Mouse (Mus musculus) liver, postnatal 0 days (tissue): ENCODE results near the gene Osbpl8. TPM values are rescaled to one million over a fixed set of nuclear protein-coding genes. Genes with fewer than 3 reads are reported as not detected.

Source experiments
- ATAC-seq: fragments of 200-750 bp; cut with Nextera tagmentation; 2 replicates; pipeline ENCODE4 v1.8.0; 2017; ENCODE audit warnings: mild to moderate bottlenecking, moderate library complexity
- DNase-seq: peaks from one replicate; pipeline ENCODE4 v3.0.0-alpha.2; 2016
- H3K27ac ChIP-seq: fragments of 300-500 bp; sonication (generic); 2 replicates; pipeline ENCODE4 v1.5.1; 2014; ENCODE audit warnings: antibody characterized with exemption, moderate library complexity, mild to moderate bottlenecking, low read depth
- H3K27me3 ChIP-seq: fragments of 300-500 bp; sonication (generic); 2 replicates; pipeline ENCODE4 v1.6.1; 2014; ENCODE audit warnings: low read length, control low read depth, mixed read lengths; ENCODE audit not compliant: insufficient read depth
- H3K36me3 ChIP-seq: fragments of 300-500 bp; sonication (generic); replicated peaks from 2 replicates; pipeline ENCODE4 v1.6.1; 2014; ENCODE audit warnings: mild to moderate bottlenecking, control low read depth, low read length, moderate library complexity, mixed read lengths; ENCODE audit not compliant: insufficient read depth
- H3K4me1 ChIP-seq: fragments of 300-500 bp; sonication (generic); 2 replicates; pipeline ENCODE4 v1.6.1; 2014; ENCODE audit warnings: antibody characterized with exemption, mild to moderate bottlenecking, control low read depth; ENCODE audit not compliant: insufficient read depth
- H3K4me2 ChIP-seq: fragments of 300-500 bp; sonication (generic); 2 replicates; pipeline ENCODE4 v1.6.1; 2014; ENCODE audit warnings: low read depth, mild to moderate bottlenecking, low read length, moderate library complexity, mixed read lengths
- H3K4me3 ChIP-seq: fragments of 300-500 bp; sonication (generic); 2 replicates; pipeline ENCODE4 v1.5.1; 2014; ENCODE audit warnings: low read depth, low read length
- H3K9ac ChIP-seq: fragments of 300-500 bp; sonication (generic); replicated peaks from 2 replicates; pipeline ENCODE4 v1.6.1; 2014; ENCODE audit warnings: mild to moderate bottlenecking, moderate library complexity
- H3K9me3 ChIP-seq: fragments of 300-500 bp; sonication (generic); 2 replicates; pipeline ENCODE4 v1.6.1; 2016; ENCODE audit warnings: mild to moderate bottlenecking, control low read depth, low read length, mixed read lengths
- CTCF ChIP-seq: sonication (generic); IDR thresholded peaks from 2 replicates; pipeline ENCODE4 v1.5.1; 2016; ENCODE audit warnings: antibody characterized with exemption, low read depth
- EP300 ChIP-seq: IDR thresholded peaks from 2 replicates; pipeline ENCODE4 v1.6.1; 2016; ENCODE audit warnings: antibody characterized with exemption, low read depth, mild to moderate bottlenecking
- WGBS: fragments of 180-500 bp; shearing (Covaris S2); extraction: QIAGEN DNeasy Blood & Tissue Kit; methylation state at CpG from one replicate; pipeline ENCODE4 v1.1.7; 2014; ENCODE audit not compliant: insufficient replicate concordance; 5-methylcytosine and 5-hydroxymethylcytosine counted together
- polyA plus RNA-seq: library from polyadenylated mRNA; unstranded; fragments of >200 nt; fragmentation: Nextera tagmentation; extraction: Ambion mirVana; gene quantifications from 2 replicates; pipeline ENCODE4 v1.2.1, GENCODE M21; 2015

The Osbpl8 gene
- polyA plus RNA-seq, 1 experiment from 2014 or later: 5.6 TPM

DNA sequence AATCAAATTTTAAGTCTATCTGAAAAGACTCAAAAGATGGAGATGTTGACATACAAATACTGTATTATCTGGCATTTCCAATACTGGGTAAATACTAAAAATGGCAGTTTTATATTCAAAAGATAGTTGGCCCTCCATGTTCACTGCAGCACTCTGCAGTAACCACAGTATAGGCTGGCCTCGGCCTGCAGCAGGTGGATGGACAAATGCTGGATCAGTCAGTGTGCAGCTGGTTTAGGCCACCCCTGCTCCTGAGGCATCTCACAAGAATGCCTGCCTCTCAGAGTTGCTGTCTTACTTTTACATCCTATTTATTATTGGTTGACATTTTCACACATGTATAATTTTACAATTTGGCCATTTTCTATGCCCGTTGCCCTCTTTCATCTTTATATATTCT, 111.3 kb downstream of the Osbpl8 start:
- TF ChIP-seq CTCF: no peak
- TF ChIP-seq EP300: no peak
- Histone ChIP-seq H3K27me3 (no peaks in the 10 kb centered on the region), H3K36me3 (peaks cover 66% of the 10 kb centered on the region), H3K4me3 (no peak overlapping the region), H3K9me3 (no peaks in the 10 kb centered on the region), H3K27ac (no peak overlapping the region), H3K4me1 (no peaks in the 10 kb centered on the region), H3K4me2 (no peak overlapping the region), H3K9ac (no peak overlapping the region)
- no peak for ATAC-seq
- 96% methylated on average over 2 of the region's 2 CpGs for WGBS
- no peak for DNase-seq

DNA sequence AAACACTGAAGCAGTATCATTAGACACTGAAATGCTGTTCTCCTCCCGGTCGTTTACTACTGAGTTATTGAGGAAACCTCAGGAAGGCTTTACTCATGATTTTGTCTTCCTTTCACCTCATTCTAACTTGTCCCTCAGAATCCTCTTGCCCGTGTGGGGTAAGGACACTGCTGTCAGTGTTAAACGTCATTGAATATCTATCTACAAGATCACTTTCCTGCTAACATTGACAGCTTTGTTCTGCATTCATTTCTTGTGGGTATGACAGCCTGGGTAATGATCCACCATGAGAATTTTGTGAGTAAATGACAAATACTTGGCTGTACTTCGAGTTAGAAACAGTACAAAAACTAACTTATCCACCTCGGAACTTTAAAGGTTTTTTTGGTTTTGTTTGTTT, 133.1 kb downstream of the Osbpl8 start:
- Histone ChIP-seq H3K4me3 (peak overlapping the region; percentile 89), H3K9ac (peak overlapping the region; percentile 71; the same call in 1 of the 2 replicates), H3K4me2 (peak overlapping the region; percentile 96), H3K4me1 (peaks cover 17% of the 10 kb centered on the region), H3K9me3 (no peaks in the 10 kb centered on the region), H3K36me3 (peaks cover 6% of the 10 kb centered on the region; the same call in 1 of the 2 replicates), H3K27ac (peak overlapping the region; percentile 81), H3K27me3 (no peaks in the 10 kb centered on the region)
- TF ChIP-seq CTCF (no peak), EP300 (no peak)
- ATAC-seq (no peak), DNase-seq (no peak)
- WGBS: 30% methylated on average over 6 of the region's 6 CpGs

DNA sequence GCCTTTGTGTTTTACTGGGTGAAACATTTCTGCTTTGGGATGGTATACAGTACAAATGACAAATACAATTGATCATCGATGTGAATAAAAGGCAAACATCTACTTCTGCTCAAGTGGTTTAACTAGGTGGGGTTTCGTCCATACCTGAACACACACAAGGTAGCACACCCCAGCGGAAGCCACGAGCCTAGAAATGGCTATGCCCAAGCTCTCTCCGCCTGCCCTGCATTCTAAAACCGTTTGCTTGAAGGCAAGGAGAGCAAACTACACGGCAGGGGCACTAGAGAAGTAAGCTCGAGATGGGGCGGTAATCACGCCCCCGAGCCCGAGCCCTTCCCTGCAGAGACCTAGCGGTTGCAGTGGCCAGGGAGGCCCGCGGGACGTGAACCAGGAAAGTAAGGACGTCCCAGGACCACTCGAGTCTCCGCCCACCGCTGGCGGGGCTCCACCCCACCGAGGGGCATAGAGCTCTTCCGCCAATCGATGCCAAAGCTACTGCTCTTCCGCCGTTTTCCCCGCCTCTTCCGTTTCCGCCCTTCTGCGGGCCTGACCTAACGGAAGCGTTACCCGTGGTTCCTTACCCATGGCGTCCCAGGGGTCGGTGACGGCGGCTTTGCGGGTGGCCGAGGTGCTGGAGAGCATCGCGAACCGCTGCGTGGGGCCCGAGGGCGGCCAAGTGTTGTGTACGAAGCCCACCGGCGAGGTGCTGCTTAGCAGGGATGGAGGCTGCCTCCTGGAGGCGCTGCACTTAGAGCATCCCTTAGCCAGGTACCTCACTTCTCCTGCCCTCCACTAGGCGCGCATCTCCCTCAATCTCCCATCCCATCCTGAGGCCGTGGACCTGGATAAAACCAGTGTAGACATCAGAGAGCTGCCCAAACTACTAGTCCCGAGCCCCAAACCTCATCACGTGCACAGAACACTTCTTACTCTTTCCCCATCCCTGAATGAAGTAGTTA, 133.9 kb downstream of the Osbpl8 start, which contains the start of gene Bbs10:
Gene Bbs10 (plus strand): TSS at position 540 of the 959 bp plus-strand sequence.
- Histone ChIP-seq H3K27ac (peak within 1 kb of the TSS; percentile 81), H3K4me2 (peak within 1 kb of the TSS; percentile 96), H3K36me3 (peaks cover 2% of the 10 kb centered on the region; the same call in 1 of the 2 replicates), H3K9ac (peak within 1 kb of the TSS; percentile 71), H3K4me1 (peaks cover 17% of the 10 kb centered on the region), H3K4me3 (peak within 1 kb of the TSS; percentile 89), H3K27me3 (no peaks in the 10 kb centered on the region), H3K9me3 (no peaks in the 10 kb centered on the region)
- peak; percentile 95 for DNase-seq
- ATAC-seq: peak; percentile 99
- WGBS: under 1% methylated on average over 54 of the region's 54 CpGs
- TF ChIP-seq CTCF (peak; percentile 81), EP300 (no peak; the same call in 1 of the 2 replicates)

DNA sequence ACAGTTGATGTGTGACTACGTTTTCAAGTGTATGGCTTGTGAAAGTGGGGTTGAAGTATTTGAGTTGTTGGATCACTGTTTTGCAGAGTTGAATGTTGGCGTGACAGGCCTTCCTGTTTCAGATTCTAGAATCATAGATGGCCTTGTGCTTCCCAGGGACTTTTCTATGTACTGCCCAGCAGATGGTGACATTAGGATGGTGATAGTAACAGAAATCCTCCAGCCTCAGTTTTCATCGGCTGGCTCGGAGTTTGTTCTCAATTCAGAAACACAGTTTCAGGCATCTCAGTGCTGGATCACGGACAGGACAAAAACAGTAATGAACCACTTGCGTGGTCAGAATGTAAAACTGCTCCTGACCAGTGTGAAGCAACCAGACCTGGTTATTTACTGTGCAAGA, 135.0 kb downstream of the Osbpl8 start:
- Histone ChIP-seq H3K9ac (no peak overlapping the region), H3K4me3 (no peak overlapping the region), H3K9me3 (no peaks in the 10 kb centered on the region), H3K36me3 (no peaks in the 10 kb centered on the region; the same call in 1 of the 2 replicates), H3K27ac (no peak overlapping the region), H3K4me2 (no peak overlapping the region), H3K4me1 (peaks cover 17% of the 10 kb centered on the region), H3K27me3 (no peaks in the 10 kb centered on the region)
- TF ChIP-seq EP300 (no peak), CTCF (peak; percentile 32)
- 79% methylated on average over 6 of the region's 6 CpGs for WGBS
- no peak for DNase-seq
- ATAC-seq: no peak

DNA sequence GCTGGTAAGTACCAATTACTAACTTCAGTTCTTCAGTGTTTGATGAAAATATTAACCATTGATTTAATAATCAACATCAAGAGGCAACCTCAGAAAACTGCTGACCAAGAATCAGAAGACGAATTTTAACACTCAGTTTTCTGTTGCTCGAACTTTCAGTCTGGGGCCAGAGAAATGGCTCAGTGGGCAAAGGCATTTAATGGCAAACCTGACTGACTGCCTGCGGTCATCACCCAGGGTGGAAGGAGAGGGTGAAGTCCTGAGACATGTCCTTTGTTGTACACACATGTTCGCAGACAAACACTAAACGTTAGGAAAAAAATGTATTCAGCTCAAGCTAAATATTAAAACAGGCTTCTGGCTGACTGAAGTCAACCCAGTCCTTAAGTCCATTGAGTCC, 136.5 kb downstream of the Osbpl8 start:
- no peak for DNase-seq
- Histone ChIP-seq H3K27ac (no peak overlapping the region), H3K27me3 (no peaks in the 10 kb centered on the region), H3K9ac (no peak overlapping the region), H3K4me2 (no peak overlapping the region), H3K4me1 (peaks cover 17% of the 10 kb centered on the region), H3K36me3 (no peaks in the 10 kb centered on the region), H3K4me3 (no peak overlapping the region), H3K9me3 (no peaks in the 10 kb centered on the region)
- no peak for ATAC-seq
- 83% methylated on average over 5 of the region's 5 CpGs for WGBS
- TF ChIP-seq CTCF (no peak), EP300 (no peak)

DNA sequence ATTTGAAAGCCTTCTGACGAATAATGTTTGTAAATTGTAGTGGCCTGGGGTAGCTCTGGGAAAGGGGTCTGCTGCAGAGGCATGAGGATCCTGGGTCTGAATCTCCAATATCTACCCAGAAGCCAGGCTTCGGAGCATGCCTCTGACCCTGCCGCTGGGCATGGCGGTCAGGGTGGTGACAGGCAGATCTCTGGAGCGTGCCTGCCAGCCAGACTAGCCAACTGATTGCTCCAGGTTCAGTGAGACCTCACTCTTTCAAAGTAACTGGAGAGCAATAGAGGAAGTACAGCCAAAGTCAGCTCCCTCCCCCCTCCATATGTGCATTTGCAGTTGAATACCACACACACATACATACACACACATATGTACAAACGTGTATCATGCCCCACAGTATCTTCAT, 137.9 kb downstream of the Osbpl8 start:
- Histone ChIP-seq H3K4me2 (no peak overlapping the region), H3K27ac (no peak overlapping the region), H3K4me3 (no peak overlapping the region), H3K36me3 (no peaks in the 10 kb centered on the region), H3K4me1 (peaks cover 15% of the 10 kb centered on the region), H3K9me3 (no peaks in the 10 kb centered on the region), H3K9ac (no peak overlapping the region), H3K27me3 (no peaks in the 10 kb centered on the region)
- ATAC-seq (no peak), DNase-seq (no peak)
- TF ChIP-seq CTCF: no peak
- no peak for TF ChIP-seq EP300
- WGBS: 69% methylated on average over 6 of the region's 6 CpGs
